ENCODE assay signal across 8 mouse cellular contexts in genomic region chr7:139234426-139235188, GRCm38 (mm10). TPM values are rescaled to one million over a fixed set of nuclear protein-coding genes. Genes with fewer than 3 reads are reported as not detected.
DNase-seq lines count a peak whose midpoint lies in the region; ATAC-seq lines count a peak whose summit lies in the region.

No protein-coding gene starts in this region.

- peak overlapping the region; percentile 31 for H3K27ac ChIP-seq in embryonic facial prominence, embryonic 10.5 days (replicated peaks)
- peak overlapping the region; percentile 11 for H3K27ac ChIP-seq in heart, embryonic 16.5 days (ENCODE audit: low read length)

- H3K4me2 ChIP-seq in heart, embryonic 16.5 days (ENCODE audit: low read depth, low read length), result peak overlapping the region; percentile 2; the same call in 1 of the 2 replicates

- peak overlapping the region; percentile 5; the same call in 1 of the 2 replicates for H3K9ac ChIP-seq in heart, embryonic 16.5 days (ENCODE audit: low read length)

- H3K4me1 ChIP-seq in embryonic facial prominence, embryonic 10.5 days, result peaks cover 26% of the 10 kb centered on the region
- H3K4me1 ChIP-seq in heart, embryonic 16.5 days (ENCODE audit: control insufficient read depth, insufficient read depth, low read length), result peaks cover 28% of the 10 kb centered on the region

- 7% methylated on average over 18 of the region's 18 CpGs for WGBS in embryonic facial prominence, embryonic 10.5 days
- WGBS in heart, embryonic 16.5 days, result 12% methylated on average over 18 of the region's 18 CpGs

- H3K36me3 ChIP-seq in embryonic facial prominence, embryonic 10.5 days (replicated peaks), result no peaks in the 10 kb centered on the region
- no peaks in the 10 kb centered on the region for H3K36me3 ChIP-seq in heart, embryonic 16.5 days (ENCODE audit: control insufficient read depth, insufficient read depth)
- H3K36me3 ChIP-seq in splenic B cell, adult 2 months (ENCODE audit: control insufficient read depth, insufficient read depth, low read length, poor library complexity, severe bottlenecking), result no peaks in the 10 kb centered on the region

- peak overlapping the region; percentile 25; the same call in 1 of the 2 replicates for H3K4me3 ChIP-seq in embryonic facial prominence, embryonic 10.5 days
- H3K4me3 ChIP-seq in heart, embryonic 16.5 days (ENCODE audit: low read length), result no peak overlapping the region

- no peaks in the 10 kb centered on the region for H3K9me3 ChIP-seq in embryonic facial prominence, embryonic 10.5 days
- no peaks in the 10 kb centered on the region for H3K9me3 ChIP-seq in heart, embryonic 16.5 days (replicated peaks; ENCODE audit: control insufficient read depth, low read length)

- ATAC-seq in heart, embryonic 16.5 days (replicated peaks; ENCODE audit: extremely low read depth, insufficient read depth, low FRiP score), result peak; percentile 74
- no peak for ATAC-seq in megakaryocyte-erythroid progenitor cell, adult 5-6 weeks (replicated peaks; ENCODE audit: low FRiP score, low TSS enrichment, poor library complexity, severe bottlenecking)

- peak; percentile 54 to 58 for DNase-seq in right cerebral cortex, postnatal 10 days (ENCODE audit: low spot score in 2 of 2)
- no peak for DNase-seq in right cerebral cortex, postnatal 14 days
- DNase-seq in embryonic facial prominence, embryonic 10.5 days (ENCODE audit: low spot score), result peak; percentile 76
- peak; percentile 76 for DNase-seq in kidney, postnatal 14 days
- peak; percentile 71 to 80 for DNase-seq in lung, postnatal 4 days
- peak; percentile 24 for DNase-seq in splenic B cell, adult 2 months (ENCODE audit: low read depth, low spot score)

- peaks cover 19% of the 10 kb centered on the region; the same call in 1 of the 2 replicates for H3K27me3 ChIP-seq in embryonic facial prominence, embryonic 10.5 days (replicated peaks; ENCODE audit: low read depth, poor library complexity, severe bottlenecking)
- H3K27me3 ChIP-seq in heart, embryonic 16.5 days (ENCODE audit: control insufficient read depth, insufficient read depth, low read length), result no peaks in the 10 kb centered on the region; the same call in 1 of the 2 replicates
- no peaks in the 10 kb centered on the region for H3K27me3 ChIP-seq in splenic B cell, adult 2 months (ENCODE audit: control insufficient read depth, insufficient read depth, low read length, poor library complexity, severe bottlenecking)

RNA-seq across cellular contexts. Expression of gene Pwwp2b, which starts 13.7 kb away (rescaled TPM):
- 7.1 and 7.6 TPM in 2 replicates for polyA plus RNA-seq in embryonic facial prominence, embryonic 10.5 days (2016; fragmentation: Nextera tagmentation; extraction: Ambion mirVana)
- polyA plus RNA-seq in heart, embryonic 16.5 days (2015; fragmentation: Nextera tagmentation; extraction: Ambion mirVana), result 7.0 and 8.1 TPM in 2 replicates
- total RNA-seq in megakaryocyte-erythroid progenitor cell, adult 5-6 weeks (2014; fragmentation: Nextera tagmentation), result 1.4 and 2.4 TPM in 2 replicates
- total RNA-seq in megakaryocyte-erythroid progenitor cell, adult 5-6 weeks (2017), result 1.1 and 2.1 TPM in 2 replicates

RNA-seq across cellular contexts. Expression of gene Stk32c, which starts 21.5 kb away (rescaled TPM):
- polyA plus RNA-seq in embryonic facial prominence, embryonic 10.5 days (2016; fragmentation: Nextera tagmentation; extraction: Ambion mirVana), result 0.10 and 0.12 TPM in 2 replicates
- polyA plus RNA-seq in heart, embryonic 16.5 days (2015; fragmentation: Nextera tagmentation; extraction: Ambion mirVana), result 0.06 and 0.07 TPM in 2 replicates
- not detected in 2 replicates for total RNA-seq in megakaryocyte-erythroid progenitor cell, adult 5-6 weeks (2014; fragmentation: Nextera tagmentation)
- total RNA-seq in megakaryocyte-erythroid progenitor cell, adult 5-6 weeks (2017), result 0.88 TPM in 1 of 2 replicates, not detected in the other

RNA-seq across cellular contexts. Expression of gene Lrrc27, which starts 21.8 kb away (rescaled TPM):
- polyA plus RNA-seq in embryonic facial prominence, embryonic 10.5 days (2016; fragmentation: Nextera tagmentation; extraction: Ambion mirVana), result 4.4 and 4.6 TPM in 2 replicates
- 2.8 and 4.1 TPM in 2 replicates for polyA plus RNA-seq in heart, embryonic 16.5 days (2015; fragmentation: Nextera tagmentation; extraction: Ambion mirVana)
- total RNA-seq in megakaryocyte-erythroid progenitor cell, adult 5-6 weeks (2014; fragmentation: Nextera tagmentation), result 2.4 TPM in 1 of 2 replicates, not detected in the other
- 0.56 and 1.4 TPM in 2 replicates for total RNA-seq in megakaryocyte-erythroid progenitor cell, adult 5-6 weeks (2017)
